Mouse (Mus musculus) CD4-positive helper T cell, adult 2 months (primary cell): ENCODE results near the gene Bcl2l1.

ENCODE experiments used
- DNase-seq: peaks from one replicate; pipeline ENCODE4 v3.0.0-alpha.2; 2012; ENCODE audit warnings: low read depth, missing footprints, low spot score

Gene Bcl2l1

GRCm38 (mm10) chr2:152831019-152831878 is at the start of gene Bcl2l1:
TSS of gene Bcl2l1 (minus strand) at chr2:152831728.
- peak; percentile 98 for DNase-seq

GRCm38 (mm10) chr2:152880898-152881297 is 49.4 kb upstream of the Bcl2l1 start:
- no peak for DNase-seq

GRCm38 (mm10) chr2:152878239-152878638 is 46.7 kb upstream of the Bcl2l1 start:
- no peak for DNase-seq

- no peak for DNase-seq
These were observed 31.8 kb upstream of the Bcl2l1 start for GRCm38 (mm10) chr2:152863346-152863745.

- DNase-seq: no peak
These were observed 31.1 kb upstream of the Bcl2l1 start for GRCm38 (mm10) chr2:152862638-152863037.

GRCm38 (mm10) chr2:152861891-152862290 is 30.4 kb upstream of the Bcl2l1 start:
- DNase-seq: no peak

GRCm38 (mm10) chr2:152859501-152859900 is 28.0 kb upstream of the Bcl2l1 start:
- no peak for DNase-seq

- no peak for DNase-seq
These were observed 16.9 kb upstream of the Bcl2l1 start for GRCm38 (mm10) chr2:152848466-152848865.

- peak; percentile 97 for DNase-seq
These were observed 16.3 kb upstream of the Bcl2l1 start, which contains the start of gene Tpx2 for GRCm38 (mm10) chr2:152847815-152848302. TSS of gene Tpx2 (plus strand) at chr2:152847964.

- DNase-seq: no peak
These were observed 15.7 kb upstream of the Bcl2l1 start for GRCm38 (mm10) chr2:152847057-152847814.

- DNase-seq: no peak
These were observed 11.2 kb upstream of the Bcl2l1 start for GRCm38 (mm10) chr2:152842741-152843140.

GRCm38 (mm10) chr2:152839256-152839655 is 7.7 kb upstream of the Bcl2l1 start:
- no peak for DNase-seq

- peak; percentile 88 for DNase-seq
These were observed 1.3 kb downstream of the Bcl2l1 start for GRCm38 (mm10) chr2:152830021-152830921.

GRCm38 (mm10) chr2:152829367-152829881 is 2.1 kb downstream of the Bcl2l1 start:
- no peak for DNase-seq

- DNase-seq: no peak
These were observed 3.0 kb downstream of the Bcl2l1 start for GRCm38 (mm10) chr2:152828532-152828931.

- no peak for DNase-seq
These were observed 3.5 kb downstream of the Bcl2l1 start for GRCm38 (mm10) chr2:152828011-152828370.

GRCm38 (mm10) chr2:152827321-152828010 is 4.1 kb downstream of the Bcl2l1 start:
- DNase-seq: no peak

GRCm38 (mm10) chr2:152826481-152826880 is 5.0 kb downstream of the Bcl2l1 start:
- DNase-seq: no peak

GRCm38 (mm10) chr2:152825713-152826112 is 5.8 kb downstream of the Bcl2l1 start:
- peak; percentile 87 for DNase-seq

- DNase-seq: no peak
These were observed 6.3 kb downstream of the Bcl2l1 start for GRCm38 (mm10) chr2:152825168-152825697.
